Mouse (Mus musculus): Measurements from ENCODE around the gene Ralgapa2.

- TF ChIP-seq CTCF (IDR thresholded peaks at IDR 0.05; ENCODE audit: borderline replicate concordance, insufficient read depth, low read length) (no peak), POLR2A (IDR thresholded peaks at IDR 0.05; ENCODE audit: low read depth, low read length) (no peak)
Observed at GRCm38 (mm10) chr2:146356524-146356923, 155.6 kb downstream of the Ralgapa2 start.
